Mouse (Mus musculus) forebrain, embryonic 13.5 days (tissue): ENCODE results near the gene Mtfr2. TPM values are rescaled to one million over a fixed set of nuclear protein-coding genes. Genes with fewer than 3 reads are reported as not detected.

ENCODE experiments used
- polyA plus RNA-seq: library from polyadenylated mRNA; unstranded; fragments of >200 nt; fragmentation: Nextera tagmentation; extraction: Ambion mirVana; gene quantifications from 2 replicates; pipeline ENCODE4 v1.2.1, GENCODE M21; 2015

Gene Mtfr2
- polyA plus RNA-seq, 1 experiment from 2014 or later, result 2.6 TPM

Other genes with a start within 250 kb of the Mtfr2 start
- 4.1 and 4.4 TPM in 2 replicates for gene Map7, start 199.3 kb upstream of the Mtfr2 start, polyA plus RNA-seq
- gene Bclaf1, start 35.3 kb upstream of the Mtfr2 start, polyA plus RNA-seq, result 152 and 170 TPM in 2 replicates